Mouse (Mus musculus): ENCODE measurements around the gene Akap14.
"Not testable (repeated sequence)": the region's sequence is repeated elsewhere in the genome, so short reads cannot be mapped to it uniquely, and the experiment has no call there.

Gene Akap14

DNA sequence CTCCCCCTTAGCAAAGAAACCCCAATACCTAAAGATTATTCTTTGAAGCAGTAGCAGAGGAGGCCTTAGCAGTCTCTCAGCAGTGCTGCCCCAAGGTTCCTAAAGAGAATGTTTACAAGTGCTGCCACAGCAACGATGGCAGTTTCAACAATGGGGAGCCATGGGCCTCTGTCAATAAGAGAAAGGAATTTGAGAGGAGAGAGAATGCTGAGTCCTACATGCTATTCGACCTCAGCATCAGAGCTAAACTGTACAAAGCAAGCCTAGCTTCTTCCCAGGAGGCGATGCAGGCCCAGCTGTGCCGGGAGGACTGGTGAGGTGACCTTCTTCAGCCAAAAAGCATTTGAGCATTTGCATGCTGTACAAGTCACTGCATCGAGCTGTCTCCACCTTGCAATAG lies at the start of gene Akap14:
Gene Akap14, minus strand, starts transcription at position 101 of the 400 bp plus-strand sequence.
- DNase-seq: no peak

- no peak for DNase-seq
Measured at GRCm38 (mm10) chrX:37210941-37211340, 42.3 kb upstream of the Akap14 start, which contains the start of gene Gm9. Gene Gm9 (minus strand): TSS chrX:37211041.

DNA sequence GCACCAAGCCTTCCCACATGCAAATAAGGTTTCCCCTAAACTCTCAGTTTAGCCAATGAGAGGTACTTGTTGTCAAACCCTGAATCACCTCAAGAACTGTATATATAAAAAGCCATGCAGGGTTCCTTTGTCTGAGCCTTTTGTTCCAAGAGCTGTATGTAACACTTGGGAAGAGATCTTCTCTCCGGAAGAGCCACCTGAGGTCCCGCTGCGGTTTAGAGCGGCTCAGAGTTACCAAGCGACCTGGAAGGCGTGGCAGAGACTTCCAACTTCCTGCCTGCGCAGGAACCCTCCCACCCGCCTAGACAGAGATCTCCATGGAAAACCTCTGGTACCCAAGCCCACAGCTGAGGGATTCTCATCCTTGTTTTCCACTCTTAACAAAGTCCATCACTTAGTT lies 30.0 kb upstream of the Akap14 start:
- no peak for DNase-seq

DNA sequence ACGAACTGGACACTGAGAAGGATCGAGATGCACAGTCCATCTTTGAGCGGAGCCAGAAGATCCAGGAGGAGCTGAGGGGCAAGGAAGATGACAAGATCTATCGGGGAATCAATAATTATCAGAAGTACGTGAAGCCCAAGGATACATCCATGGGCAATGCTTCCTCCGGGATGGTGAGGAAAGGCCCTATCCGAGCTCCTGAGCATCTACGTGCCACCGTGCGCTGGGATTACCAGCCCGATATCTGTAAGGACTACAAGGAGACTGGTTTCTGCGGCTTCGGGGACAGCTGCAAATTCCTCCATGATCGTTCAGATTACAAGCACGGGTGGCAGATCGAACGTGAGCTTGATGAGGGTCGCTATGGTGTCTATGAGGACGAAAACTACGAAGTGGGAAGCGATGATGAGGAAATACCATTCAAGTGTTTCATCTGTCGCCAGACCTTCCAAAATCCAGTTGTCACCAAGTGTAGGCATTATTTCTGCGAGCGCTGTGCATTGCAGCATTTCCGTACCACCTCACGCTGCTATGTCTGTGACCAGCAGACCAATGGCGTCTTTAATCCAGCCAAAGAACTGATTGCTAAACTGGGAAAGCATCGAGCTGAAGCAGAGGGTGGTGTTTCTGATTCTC lies 23.2 kb upstream of the Akap14 start:
- DNase-seq: peak; percentile 10

DNA sequence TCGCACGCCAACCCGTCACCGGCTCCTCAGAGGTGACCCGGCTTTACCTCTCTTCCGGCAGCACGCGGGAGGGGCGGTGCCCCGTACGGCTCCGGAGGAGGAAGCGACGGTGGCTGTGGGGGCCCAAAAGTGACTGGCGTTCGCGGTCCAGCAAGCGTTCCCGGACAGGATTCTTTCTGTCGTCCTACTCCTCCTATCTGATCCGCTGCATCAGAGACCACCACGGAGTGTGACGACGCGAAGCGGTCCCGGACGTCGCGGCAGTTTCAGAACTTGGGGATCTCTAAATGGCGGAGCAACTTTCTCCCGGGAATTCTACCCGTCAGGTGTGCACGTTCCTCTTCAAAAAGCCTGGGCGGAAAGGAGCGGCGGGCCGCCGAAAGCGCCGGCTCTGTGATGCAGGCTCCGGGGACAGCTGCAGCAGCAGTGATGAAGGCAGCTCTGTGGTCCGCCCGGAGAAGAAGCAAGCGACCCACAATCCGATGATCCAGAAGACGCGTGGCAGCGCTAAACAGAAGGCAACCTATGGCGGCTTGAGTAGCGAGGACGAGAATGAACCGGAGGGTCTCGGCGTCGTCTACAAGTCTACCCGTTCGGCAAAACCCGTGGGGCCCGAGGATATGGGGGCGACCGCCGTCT lies 22.6 kb upstream of the Akap14 start, which contains the start of the genes Ndufa1 and Rnf113a1:
Gene Ndufa1, minus strand, starts transcription at position 59 of the 639 bp plus-strand sequence.
Gene Rnf113a1, plus strand, starts transcription at position 141 of the 639 bp plus-strand sequence.
- DNase-seq: peak; percentile 88

DNA sequence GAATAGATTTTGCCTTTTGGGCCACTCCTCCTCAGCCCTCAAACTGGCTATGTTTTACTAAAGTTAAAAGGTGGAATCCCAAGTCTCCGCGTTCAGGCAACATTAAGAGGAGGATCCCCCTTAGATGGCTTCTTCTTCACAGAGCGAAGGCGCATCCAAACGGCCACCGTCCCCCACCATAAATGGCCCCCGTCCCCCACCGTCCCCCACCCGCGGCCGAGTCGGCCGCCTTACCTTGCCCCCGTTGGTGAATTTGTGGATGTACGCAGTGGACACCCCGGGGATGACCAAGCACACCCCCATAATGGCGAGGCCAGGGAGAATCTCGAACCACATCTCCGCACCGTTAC lies 22.1 kb upstream of the Akap14 start:
- no peak for DNase-seq

DNA sequence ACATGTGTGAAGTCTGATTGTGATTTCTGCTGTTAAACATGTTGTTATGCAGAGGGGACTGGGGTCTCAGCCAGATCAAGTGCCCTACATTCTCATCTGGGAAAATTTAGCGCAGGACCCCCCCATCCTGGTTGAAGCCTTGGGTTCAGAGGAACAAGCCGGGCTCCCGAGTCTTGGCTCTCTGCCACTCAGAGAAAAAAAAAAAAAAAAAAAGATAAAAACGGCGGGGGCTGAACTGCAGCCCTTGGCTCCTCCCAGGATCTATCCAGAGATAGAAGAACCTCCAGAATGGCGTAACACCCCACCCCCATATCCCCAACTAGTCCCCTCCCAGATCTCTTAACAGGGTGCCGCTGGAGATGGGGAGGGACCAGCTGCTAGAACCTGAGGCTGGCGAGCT lies 15.8 kb upstream of the Akap14 start:
- not testable (repeated sequence) for DNase-seq

- DNase-seq: no peak
Measured at GRCm38 (mm10) chrX:37167085-37167484, 1.6 kb downstream of the Akap14 start.

- no peak for DNase-seq
Measured at GRCm38 (mm10) chrX:37163115-37163514, 5.5 kb downstream of the Akap14 start.

DNA sequence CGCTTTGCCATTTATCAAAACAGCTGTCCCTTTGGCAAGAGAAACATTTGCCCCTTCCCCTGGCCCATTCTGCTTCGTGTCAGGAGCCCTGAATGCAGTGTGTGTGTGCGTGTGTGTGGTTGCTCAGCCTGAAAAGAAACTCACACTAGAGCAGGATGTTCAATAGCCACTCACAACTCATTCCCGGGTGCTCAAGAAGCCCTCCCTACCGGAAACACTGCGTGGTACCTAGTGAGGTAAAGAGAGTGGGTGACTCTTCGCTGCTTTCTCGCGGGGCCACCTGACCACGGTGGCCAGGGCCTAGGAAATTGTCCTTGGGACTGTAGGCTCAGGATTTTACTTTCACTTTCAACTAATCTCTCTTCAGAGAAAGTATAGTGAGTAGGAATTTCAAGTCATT lies 7.5 kb downstream of the Akap14 start:
- no peak for DNase-seq

DNA sequence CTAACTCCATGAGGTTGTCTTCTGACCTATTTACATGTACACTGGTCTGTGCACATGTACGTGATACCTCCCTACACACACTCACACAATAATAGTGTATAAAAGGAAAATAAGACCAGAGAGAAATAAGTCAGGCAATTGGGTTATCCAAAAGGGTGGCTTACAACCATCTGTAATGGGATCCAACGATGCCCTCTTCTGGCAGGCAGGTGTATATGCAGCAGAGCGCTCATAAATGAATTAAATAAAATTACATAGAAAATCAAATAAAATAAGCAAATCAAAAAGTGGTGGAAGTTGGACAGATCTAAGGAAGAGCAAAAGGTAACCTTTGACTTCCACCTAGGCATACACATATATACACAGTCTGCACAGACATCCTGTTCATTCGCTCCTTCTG lies 10.8 kb downstream of the Akap14 start:
- no peak for DNase-seq

- no peak for DNase-seq
Measured at GRCm38 (mm10) chrX:37144954-37145353, 23.7 kb downstream of the Akap14 start.

DNA sequence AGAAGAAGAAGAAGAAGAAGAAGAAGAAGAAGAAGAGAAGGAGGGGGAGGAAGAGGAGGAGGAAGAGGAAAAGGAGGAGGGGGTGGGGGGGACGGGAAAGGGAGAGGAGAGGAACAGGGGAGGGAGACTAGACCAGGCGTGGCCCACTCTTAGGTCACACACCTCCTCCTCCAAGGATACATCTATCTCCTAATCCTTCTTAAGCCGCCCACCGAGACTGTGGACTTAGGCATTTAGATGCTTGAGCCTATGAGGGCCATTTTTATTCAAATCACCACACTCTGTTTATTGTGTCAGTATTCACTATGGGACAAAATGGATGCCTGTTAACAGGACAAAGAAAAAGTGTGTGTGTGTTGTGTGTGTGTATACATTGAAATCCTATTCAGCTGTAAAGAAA lies 24.1 kb downstream of the Akap14 start:
- DNase-seq: not testable (repeated sequence)

DNA sequence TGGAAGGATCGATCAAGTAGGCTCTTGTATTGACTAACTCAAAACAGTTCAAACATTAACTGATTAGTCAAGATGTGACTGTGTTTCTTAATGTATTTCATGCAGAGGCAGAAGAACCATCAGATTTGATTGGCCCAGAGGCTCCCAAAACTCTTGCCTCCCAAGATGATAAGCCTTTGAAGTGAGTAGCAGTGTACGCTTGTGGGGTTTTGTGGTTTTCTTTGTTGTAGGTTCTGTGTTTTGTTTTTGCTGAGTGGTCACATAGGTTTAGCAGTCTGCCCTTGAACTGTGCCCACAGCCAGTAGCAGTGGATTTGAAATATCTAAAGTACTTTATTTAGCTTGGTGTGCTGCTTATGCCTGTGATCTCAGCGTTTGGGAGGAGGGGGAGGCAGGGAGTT lies 26.9 kb downstream of the Akap14 start:
- DNase-seq: no peak

- peak; percentile 61 for DNase-seq
Measured at GRCm38 (mm10) chrX:37126671-37127358, 41.8 kb downstream of the Akap14 start, which contains the start of gene Nkap. Gene Nkap (plus strand): TSS chrX:37126795.

GRCm38 (mm10) chrX:37125511-37125910 lies 43.1 kb downstream of the Akap14 start:
- DNase-seq: no peak

GRCm38 (mm10) chrX:37120212-37120611 lies 48.4 kb downstream of the Akap14 start:
- no peak for DNase-seq

DNA sequence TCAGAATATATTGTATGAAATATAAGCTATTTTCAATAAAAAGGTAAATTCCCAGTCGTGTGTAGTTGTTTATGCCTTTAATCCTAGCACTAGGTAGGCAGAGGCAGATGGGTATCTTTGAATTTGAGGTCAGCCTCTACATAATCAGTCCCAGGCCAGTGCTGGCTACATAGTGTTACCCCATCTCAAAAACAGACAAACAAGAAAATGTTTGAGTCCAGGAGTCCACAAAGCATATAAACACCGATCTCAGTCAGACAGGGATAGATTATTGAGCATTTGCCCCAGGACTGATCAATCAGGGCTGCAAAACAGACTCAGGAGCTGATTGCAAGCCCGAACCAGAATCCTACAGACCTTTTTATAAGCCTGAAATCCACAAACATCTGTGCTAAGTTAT lies 49.1 kb downstream of the Akap14 start:
- no peak for DNase-seq

DNA sequence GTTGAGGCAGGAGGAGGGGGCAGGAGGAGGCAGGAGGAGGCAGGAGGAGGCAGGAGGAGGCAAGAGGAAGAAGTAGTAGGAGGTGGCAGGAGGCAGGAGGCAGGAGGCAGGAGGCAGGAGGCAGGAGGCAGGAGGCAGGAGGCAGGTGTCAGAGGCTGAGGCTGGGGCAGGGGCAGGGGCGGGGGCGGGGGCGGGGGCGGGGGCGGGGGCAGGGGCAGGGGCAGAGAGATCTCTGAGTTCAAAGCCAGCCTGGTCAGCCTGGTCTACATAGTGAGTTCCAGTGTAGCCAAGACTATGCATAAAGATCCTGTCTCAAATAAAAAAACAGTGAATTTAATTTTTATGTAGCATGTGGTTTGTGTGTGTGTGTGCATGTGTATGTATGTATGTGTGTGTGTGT lies 51.6 kb downstream of the Akap14 start:
- no peak for DNase-seq

GRCm38 (mm10) chrX:37110881-37111193 lies 57.8 kb downstream of the Akap14 start:
- DNase-seq: no peak

- peak; percentile 94 for DNase-seq
Measured at GRCm38 (mm10) chrX:37110193-37110880, 58.3 kb downstream of the Akap14 start, which contains the start of gene Upf3b. Gene Upf3b (minus strand): TSS chrX:37110322.

DNA sequence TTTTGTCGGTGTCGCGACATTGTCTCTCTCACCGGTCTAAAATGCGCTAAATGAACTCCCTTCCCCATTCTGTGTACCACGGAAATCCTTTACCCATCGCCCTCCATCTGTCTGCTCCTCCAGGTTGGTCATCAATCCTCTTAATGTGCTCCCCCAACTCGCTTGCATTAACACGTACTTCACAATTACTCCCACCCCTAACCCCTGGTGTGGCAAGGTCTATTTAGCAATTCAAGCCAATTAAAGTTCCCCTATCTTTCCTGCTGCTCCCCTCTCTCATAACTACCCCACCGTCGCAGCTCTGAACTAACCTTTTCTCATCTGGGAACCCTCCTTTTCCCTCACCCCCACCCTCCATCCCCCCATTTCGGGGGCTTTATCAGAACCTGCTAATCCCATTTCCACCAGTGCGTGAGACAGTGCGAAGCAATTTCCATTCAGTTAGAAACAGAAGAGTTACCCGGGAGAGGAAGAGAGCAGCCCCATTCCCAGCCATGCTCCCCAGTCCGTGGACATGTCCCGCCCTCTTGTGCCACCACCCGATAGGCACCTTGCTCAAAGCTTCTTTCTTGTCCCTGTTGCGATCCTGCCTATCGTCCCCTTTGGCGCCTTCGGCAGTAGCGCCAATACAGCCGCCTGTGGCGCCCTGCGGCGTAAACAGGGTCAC lies 59.0 kb downstream of the Akap14 start:
- no peak for DNase-seq

DNA sequence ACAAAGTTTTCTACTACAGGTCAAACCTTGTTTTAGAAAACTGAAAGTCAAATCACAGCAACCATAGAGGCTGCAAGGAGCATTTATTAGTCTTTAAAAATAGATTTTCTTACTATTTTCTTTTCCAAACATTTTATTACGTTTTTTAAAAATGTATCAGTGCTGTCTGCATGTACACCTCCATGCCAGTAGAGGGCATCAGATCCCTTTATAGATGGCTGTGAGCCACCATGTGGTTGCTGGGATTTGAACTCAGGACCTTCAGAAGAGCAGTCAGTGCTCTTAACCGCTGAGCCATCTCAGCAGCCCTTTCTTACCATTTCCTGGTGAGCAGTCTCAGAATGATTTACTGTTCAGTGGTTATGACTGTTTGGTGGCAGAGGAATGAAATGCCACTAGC lies 64.8 kb downstream of the Akap14 start:
- no peak for DNase-seq
